In the genomic region with DNA sequence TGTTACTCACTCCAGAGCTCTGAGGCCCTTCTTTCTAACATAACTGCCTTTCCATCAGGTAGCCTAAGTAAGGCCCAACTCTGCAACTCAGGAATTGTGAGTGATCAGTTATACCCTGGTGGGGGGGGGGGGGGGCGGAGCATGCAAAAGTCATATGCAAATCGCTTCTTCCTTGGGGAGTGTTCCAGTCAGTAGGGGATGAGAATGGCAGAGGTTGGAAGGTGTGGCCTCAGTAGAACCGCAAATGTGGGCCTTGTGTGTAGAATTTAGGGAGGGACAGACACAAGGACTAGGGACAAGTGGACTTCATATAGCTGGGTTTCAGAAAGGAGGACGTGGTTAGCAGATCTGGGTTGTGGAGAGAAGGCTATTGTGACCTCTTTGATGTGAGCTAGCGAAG, we compare ENCODE assay signal across 16 mouse cellular contexts. TPM values are rescaled to one million over a fixed set of nuclear protein-coding genes. Genes with fewer than 3 reads are reported as not detected.
"Had no signal": no experiment of that assay in that cellular context is flagged by ENCODE, and none has a peak within 500 bp of the region (broad histone marks: within the 10 kb centered on the region; RNA-seq: fewer than 3 reads in every experiment).

No protein-coding gene starts in this region.

- H3K9ac ChIP-seq: lung, embryonic 15.5 days; midbrain, embryonic 13.5 days; midbrain, embryonic 15.5 days; neural tube, embryonic 12.5 days; stomach, embryonic 15.5 days had no signal

- DNase-seq: lung, adult 2 months; lung, postnatal 14 days; lung, postnatal 36 days; right cerebral cortex, postnatal 14 days; thymus, adult 2 months; thymus, postnatal 25 days; thymus, postnatal 4 days had no signal

- H3K27ac ChIP-seq: lung, embryonic 15.5 days; macrophage; midbrain, embryonic 13.5 days; midbrain, embryonic 15.5 days; neural tube, embryonic 12.5 days; stomach, embryonic 15.5 days; stomach, postnatal 0 days had no signal

- H3K27me3 ChIP-seq: lung, embryonic 15.5 days; midbrain, embryonic 13.5 days; midbrain, embryonic 15.5 days; neural tube, embryonic 12.5 days; stomach, embryonic 15.5 days had no signal

- H3K4me3 ChIP-seq: lung, embryonic 15.5 days; megakaryocyte, embryonic 14.5 days; midbrain, embryonic 13.5 days; midbrain, embryonic 15.5 days; neural tube, embryonic 12.5 days; stomach, embryonic 15.5 days had no signal

- H3K4me1 ChIP-seq: lung, embryonic 15.5 days; stomach, embryonic 15.5 days had no signal

- H3K36me3 ChIP-seq: lung, embryonic 15.5 days; midbrain, embryonic 13.5 days; midbrain, embryonic 15.5 days; neural tube, embryonic 12.5 days; stomach, embryonic 15.5 days had no signal

- H3K9me3 ChIP-seq: lung, embryonic 15.5 days; midbrain, embryonic 13.5 days; midbrain, embryonic 15.5 days; neural tube, embryonic 12.5 days; stomach, embryonic 15.5 days had no signal

RNA-seq across cellular contexts. Expression of a gene that starts 23.3 kb away (rescaled TPM):
- polyA plus RNA-seq: midbrain, embryonic 11.5 days had no signal
